Comparison of ENCODE assay signal across 8 mouse cellular contexts in genomic region chr9:104569480-104570167, GRCm38 (mm10). TPM values are rescaled to one million over a fixed set of nuclear protein-coding genes. Genes with fewer than 3 reads are reported as not detected.
A peak's percentile ranks its signal among the peaks of the same experiment; 100 is the strongest.
DNase-seq lines count a peak whose midpoint lies in the region; ATAC-seq and TF ChIP-seq lines count a peak whose summit lies in the region.
"Had no signal": no experiment of that assay in that cellular context is flagged by ENCODE, and none has a peak within 500 bp of the region (broad histone marks: within the 10 kb centered on the region; RNA-seq: fewer than 3 reads in every experiment).

No protein-coding gene starts in this region.

- TF ChIP-seq POLR2A in cortical plate, adult 2 months (IDR thresholded peaks at IDR 0.05; ENCODE audit: extremely low read depth, insufficient read depth, low read length), result 0 out of 2 replicates have a peak, but pooled peaks have one; percentile 20

- H3K27me3 ChIP-seq in kidney, embryonic 14.5 days (ENCODE audit: control insufficient read depth, insufficient read depth, low read length), result peaks cover 16% of the 10 kb centered on the region
- H3K27me3 ChIP-seq in stomach, embryonic 16.5 days (ENCODE audit: control insufficient read depth, insufficient read depth, low read length), result peaks cover 19% of the 10 kb centered on the region

- 2% methylated on average over 24 of the region's 25 CpGs for WGBS in kidney, embryonic 14.5 days
- WGBS in stomach, embryonic 16.5 days, result under 1% methylated on average over 25 of the region's 25 CpGs

- TF ChIP-seq CTCF in cortical plate, adult 2 months (IDR thresholded peaks at IDR 0.05; ENCODE audit: extremely low read depth, insufficient read depth, low read length), result peak; percentile 31; the same call in 1 of the 2 replicates

- peak overlapping the region; percentile 52 for H3K4me3 ChIP-seq in cortical plate, adult 2 months (ENCODE audit: insufficient read depth, low read length)
- H3K4me3 ChIP-seq in kidney, embryonic 14.5 days (ENCODE audit: low read length), result no peak overlapping the region
- no peak overlapping the region for H3K4me3 ChIP-seq in stomach, embryonic 16.5 days (replicated peaks; ENCODE audit: low read length)
- H3K4me3 ChIP-seq: limb, embryonic 15.5 days had no signal

- no peaks in the 10 kb centered on the region for H3K9me3 ChIP-seq in kidney, embryonic 14.5 days (ENCODE audit: control insufficient read depth, low read length)
- no peaks in the 10 kb centered on the region for H3K9me3 ChIP-seq in stomach, embryonic 16.5 days (replicated peaks; ENCODE audit: control insufficient read depth, low read length)
- H3K9me3 ChIP-seq: limb, embryonic 15.5 days had no signal

- peak; percentile 90 for ATAC-seq in kidney, embryonic 14.5 days (ENCODE audit: low FRiP score, low TSS enrichment)
- peak; percentile 73; the same call in 1 of the 2 replicates for ATAC-seq in stomach, embryonic 16.5 days (ENCODE audit: insufficient read depth, low FRiP score)

- DNase-seq in adrenal gland, adult 2 months, result peak; percentile 61
- peak; percentile 70 to 79 for DNase-seq in gastrocnemius, postnatal 4 days (ENCODE audit: low spot score in 2 of 2)
- peak; percentile 75 for DNase-seq in liver
- peak; percentile 1 for DNase-seq in naive thymus-derived CD4-positive, alpha-beta T cell, adult 2 months (ENCODE audit: low read depth)

- no peak overlapping the region for H3K4me2 ChIP-seq in kidney, embryonic 14.5 days (replicated peaks; ENCODE audit: low read depth, low read length)
- H3K4me2 ChIP-seq in stomach, embryonic 16.5 days (ENCODE audit: low read depth, low read length), result no peak overlapping the region
- H3K4me2 ChIP-seq: limb, embryonic 15.5 days had no signal

- H3K36me3 ChIP-seq in kidney, embryonic 14.5 days (ENCODE audit: control insufficient read depth, insufficient read depth, low read length), result no peaks in the 10 kb centered on the region
- H3K36me3 ChIP-seq in stomach, embryonic 16.5 days (ENCODE audit: control insufficient read depth, insufficient read depth, low read length), result no peaks in the 10 kb centered on the region
- H3K36me3 ChIP-seq: limb, embryonic 15.5 days had no signal

- no peak overlapping the region for H3K27ac ChIP-seq in cortical plate, adult 2 months (ENCODE audit: insufficient read depth, low read length)
- no peak overlapping the region for H3K27ac ChIP-seq in kidney, embryonic 14.5 days (ENCODE audit: low read depth, low read length)
- no peak overlapping the region for H3K27ac ChIP-seq in stomach, embryonic 16.5 days (ENCODE audit: low read length)
- H3K27ac ChIP-seq: limb, embryonic 15.5 days had no signal

- no peak overlapping the region for H3K9ac ChIP-seq in kidney, embryonic 14.5 days (ENCODE audit: low read depth, low read length)
- H3K9ac ChIP-seq in stomach, embryonic 16.5 days (ENCODE audit: low read length), result no peak overlapping the region
- H3K9ac ChIP-seq: limb, embryonic 15.5 days had no signal

- H3K4me1 ChIP-seq in cortical plate, adult 2 months (ENCODE audit: control insufficient read depth, insufficient read depth, low read length), result no peaks in the 10 kb centered on the region
- H3K4me1 ChIP-seq in kidney, embryonic 14.5 days (ENCODE audit: control insufficient read depth, insufficient read depth, low read length), result no peaks in the 10 kb centered on the region
- no peaks in the 10 kb centered on the region for H3K4me1 ChIP-seq in stomach, embryonic 16.5 days (ENCODE audit: control insufficient read depth, insufficient read depth, low read length)
- H3K4me1 ChIP-seq: limb, embryonic 15.5 days had no signal

RNA-seq across cellular contexts. Expression of gene Cpne4, which starts 22.5 kb away (rescaled TPM):
- under 1 TPM in 1 of 2 experiments, not detected in 1; 0.23 TPM for total RNA-seq in adrenal gland, adult 2 months (2021)
- not detected in 2 replicates for polyA plus RNA-seq in adrenal gland, adult 2 months (2012; rRNA removed)
- polyA plus RNA-seq in cortical plate, adult 2 months (2012; rRNA removed), result 30.2 and 31.5 TPM in 2 replicates
- not detected for total RNA-seq in gastrocnemius, postnatal 4 days (2021)
- polyA plus RNA-seq in kidney, embryonic 14.5 days (2014; fragmentation: Nextera tagmentation; extraction: Ambion mirVana), result 0.26 TPM in 1 of 2 replicates, not detected in the other
- 0.29 and 0.35 TPM in 2 replicates for polyA plus RNA-seq in stomach, embryonic 16.5 days (2015; fragmentation: Nextera tagmentation; extraction: Ambion mirVana)

Comparison
In these comparisons a context has a peak if more than half of its experiments do, and no peak if none do; other contexts are left out.
1. DNase-seq: peak in every context shown above with its lines; median percentile 75 in liver; 74 in gastrocnemius, postnatal 4 days; 61 in adrenal gland, adult 2 months; 1 in naive thymus-derived CD4-positive, alpha-beta T cell, adult 2 months.
2. RNA of gene Cpne4, which starts 22.5 kb away (polyA plus RNA-seq): 30.2 to 31.5 TPM in cortical plate, adult 2 months; 0.29 to 0.35 TPM in stomach, embryonic 16.5 days, not detected in adrenal gland, adult 2 months and 0.26 TPM in kidney, embryonic 14.5 days; every median in the first group is over 10 times any median in the second.